Mouse (Mus musculus): ENCODE results near the gene Gm28551.

Gm28551 gene

GRCm38 (mm10) chr1:53291197-53291596, 61.3 kb downstream of the Gm28551 start:
- no peak for DNase-seq (ENCODE audit: low spot score in 2 of 2)

Measured in urinary bladder, postnatal 36 days (tissue).